Mouse (Mus musculus) mesoderm, embryonic 11.5 days (tissue): ENCODE data around the gene Arxes1.
"Not testable (repeated sequence)": the region's sequence is repeated elsewhere in the genome, so short reads cannot be mapped to it uniquely, and the experiment has no call there.

ENCODE experiments used
- DNase-seq: peaks from one replicate; pipeline ENCODE4 v3.0.0-alpha.2; 2012; ENCODE audit warnings: low read depth, low spot score

Arxes1 gene

DNA sequence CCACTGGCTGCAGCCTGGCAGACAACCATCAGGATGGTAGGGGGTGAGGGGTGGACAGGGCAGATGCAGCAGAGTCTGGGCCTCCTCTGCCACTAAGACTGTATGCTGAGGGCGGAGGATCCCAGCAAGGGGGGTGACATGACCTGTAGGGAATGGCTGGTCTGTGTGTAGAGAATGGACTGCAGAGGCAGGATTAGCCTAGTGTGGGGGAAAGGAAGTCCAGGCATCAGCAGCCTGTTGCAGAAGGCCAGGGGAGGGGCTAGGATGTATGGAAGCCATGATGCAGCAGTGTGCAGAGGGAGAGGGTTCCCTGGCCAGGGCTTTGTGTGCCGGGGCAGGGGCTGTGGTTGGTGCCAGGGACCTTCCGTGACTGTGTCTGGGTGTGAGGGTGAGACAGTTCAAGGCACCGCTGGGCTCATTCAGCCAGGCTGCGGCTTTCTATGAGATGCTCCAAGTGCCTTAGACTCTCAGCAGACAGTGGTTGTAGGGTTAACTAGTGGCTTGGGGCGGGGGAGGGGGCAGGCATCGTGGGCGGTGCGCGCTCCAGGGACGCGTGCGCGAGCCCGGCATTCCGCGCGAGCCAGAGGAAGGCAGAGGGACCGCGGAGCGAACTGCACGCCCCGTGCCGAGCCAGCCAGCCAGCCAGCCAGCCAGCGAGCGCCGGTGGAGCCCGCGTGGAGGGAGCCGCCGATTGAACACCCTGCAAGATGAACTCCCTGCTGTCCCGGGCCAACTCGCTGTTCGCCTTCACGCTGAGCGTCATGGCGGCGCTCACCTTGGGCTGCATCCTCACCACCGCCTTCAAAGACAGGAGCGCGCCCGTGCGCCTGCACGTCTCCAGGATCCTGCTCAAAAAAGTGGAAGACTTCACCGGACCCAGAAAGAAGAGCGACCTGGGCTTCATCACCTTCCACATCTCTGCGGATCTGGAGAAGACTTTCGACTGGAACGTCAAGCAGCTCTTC is at the start of gene Arxes1:
Gene Arxes1, plus strand, starts transcription at position 569 of the 965 bp plus-strand sequence.
- DNase-seq = peak; percentile 8

DNA sequence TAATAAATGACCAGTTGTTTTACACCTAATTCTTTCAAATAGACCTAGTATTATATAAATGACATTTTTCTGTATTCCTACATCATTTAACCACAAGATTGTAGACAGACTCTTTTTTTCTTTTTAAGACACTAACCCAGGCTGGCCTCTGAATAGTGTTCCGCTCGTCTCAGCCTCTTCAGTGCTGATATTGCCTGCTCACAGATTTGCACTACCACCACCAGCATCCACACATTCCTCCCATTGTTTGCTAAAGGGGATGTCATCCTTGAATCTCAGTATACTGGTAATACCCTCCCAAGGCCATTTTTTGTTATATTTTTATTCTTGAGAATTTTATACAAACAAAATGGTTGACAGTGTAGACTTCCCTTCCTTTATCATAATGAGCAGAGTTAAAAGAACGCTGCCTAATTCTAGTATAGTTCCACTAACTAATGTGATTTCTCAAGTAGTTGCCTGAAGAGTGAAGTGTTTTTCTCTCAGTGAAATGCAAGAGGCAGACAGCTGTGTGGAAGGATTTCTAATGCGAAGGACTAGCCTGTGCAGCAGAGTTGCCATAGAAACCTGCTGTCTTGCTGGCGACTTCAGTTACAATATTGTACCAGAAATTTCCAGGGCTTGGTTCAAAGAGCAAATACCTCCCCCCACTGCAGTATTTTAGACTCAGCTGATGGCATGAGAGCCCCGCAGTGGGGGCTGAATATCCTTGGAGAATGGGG is 48.5 kb upstream of the Arxes1 start:
- no peak for DNase-seq

DNA sequence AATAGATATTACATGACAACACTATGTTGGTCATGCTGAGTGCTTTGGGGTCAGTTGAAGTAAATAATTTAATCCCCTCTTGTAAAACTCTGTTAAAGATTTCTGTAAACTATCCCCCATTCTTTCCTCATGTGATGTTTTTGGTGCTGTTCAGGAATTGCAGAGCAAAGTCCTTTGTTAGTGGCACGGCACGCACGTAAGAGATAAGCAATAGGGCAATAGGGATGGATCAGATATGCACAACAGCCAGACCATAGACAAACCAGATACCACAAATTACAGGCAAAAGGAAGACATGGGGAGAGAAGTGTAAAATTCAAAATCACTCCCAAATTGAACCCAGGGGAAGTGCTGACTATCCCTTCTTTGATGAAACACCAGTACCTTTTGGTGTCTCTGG is 46.9 kb upstream of the Arxes1 start:
- DNase-seq = no peak

DNA sequence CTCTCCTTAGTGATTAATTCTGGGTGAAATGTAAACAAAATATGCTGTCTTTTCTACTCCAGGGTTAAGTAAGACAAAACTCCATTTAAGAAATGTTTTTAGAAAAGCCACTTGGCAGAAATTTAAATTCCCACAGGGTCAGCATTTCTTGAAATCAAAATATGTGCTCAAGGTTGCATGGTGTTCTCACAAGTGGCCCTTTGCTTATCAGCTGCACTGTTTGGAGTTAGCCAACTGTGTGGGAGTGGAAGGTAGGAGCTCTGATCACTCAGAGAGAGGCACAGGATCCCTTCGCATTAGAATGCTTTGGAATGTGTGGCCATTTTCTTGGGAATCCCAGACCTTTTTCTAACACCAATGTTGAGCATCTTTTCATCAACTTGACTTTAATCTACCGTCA is 42.5 kb upstream of the Arxes1 start:
- DNase-seq = no peak

DNA sequence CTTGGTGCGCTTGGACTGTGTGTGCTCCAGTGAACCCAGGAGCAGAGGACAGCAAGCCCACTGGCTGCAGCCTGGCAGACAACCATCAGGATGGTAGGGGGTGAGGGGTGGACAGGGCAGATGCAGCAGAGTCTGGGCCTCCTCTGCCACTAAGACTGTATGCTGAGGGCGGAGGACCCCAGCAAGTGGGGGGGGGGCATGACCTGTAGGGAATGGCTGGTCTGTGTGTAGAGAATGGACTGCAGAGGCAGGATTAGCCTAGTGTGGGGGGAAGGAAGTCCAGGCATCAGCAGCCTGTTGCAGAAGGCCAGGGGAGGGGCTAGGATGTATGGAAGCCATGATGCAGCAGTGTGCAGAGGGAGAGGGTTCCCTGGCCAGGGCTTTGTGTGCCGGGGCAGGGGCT is 40.0 kb upstream of the Arxes1 start:
- peak; percentile 6 for DNase-seq

DNA sequence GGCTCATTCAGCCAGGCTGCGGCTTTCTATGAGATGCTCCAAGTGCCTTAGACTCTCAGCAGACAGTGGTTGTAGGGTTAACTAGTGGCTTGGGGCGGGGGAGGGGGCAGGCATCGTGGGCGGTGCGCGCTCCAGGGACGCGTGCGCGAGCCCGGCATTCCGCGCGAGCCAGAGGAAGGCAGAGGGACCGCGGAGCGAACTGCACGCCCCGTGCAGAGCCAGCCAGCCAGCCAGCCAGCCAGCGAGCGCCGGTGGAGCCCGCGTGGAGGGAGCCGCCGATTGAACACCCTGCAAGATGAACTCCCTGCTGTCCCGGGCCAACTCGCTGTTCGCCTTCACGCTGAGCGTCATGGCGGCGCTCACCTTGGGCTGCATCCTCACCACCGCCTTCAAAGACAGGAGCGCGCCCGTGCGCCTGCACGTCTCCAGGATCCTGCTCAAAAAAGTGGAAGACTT is 39.5 kb upstream of the Arxes1 start, which contains the start of gene Arxes2:
Gene Arxes2, plus strand, starts transcription at position 161 of the 456 bp plus-strand sequence.
- DNase-seq = not testable (repeated sequence)

DNA sequence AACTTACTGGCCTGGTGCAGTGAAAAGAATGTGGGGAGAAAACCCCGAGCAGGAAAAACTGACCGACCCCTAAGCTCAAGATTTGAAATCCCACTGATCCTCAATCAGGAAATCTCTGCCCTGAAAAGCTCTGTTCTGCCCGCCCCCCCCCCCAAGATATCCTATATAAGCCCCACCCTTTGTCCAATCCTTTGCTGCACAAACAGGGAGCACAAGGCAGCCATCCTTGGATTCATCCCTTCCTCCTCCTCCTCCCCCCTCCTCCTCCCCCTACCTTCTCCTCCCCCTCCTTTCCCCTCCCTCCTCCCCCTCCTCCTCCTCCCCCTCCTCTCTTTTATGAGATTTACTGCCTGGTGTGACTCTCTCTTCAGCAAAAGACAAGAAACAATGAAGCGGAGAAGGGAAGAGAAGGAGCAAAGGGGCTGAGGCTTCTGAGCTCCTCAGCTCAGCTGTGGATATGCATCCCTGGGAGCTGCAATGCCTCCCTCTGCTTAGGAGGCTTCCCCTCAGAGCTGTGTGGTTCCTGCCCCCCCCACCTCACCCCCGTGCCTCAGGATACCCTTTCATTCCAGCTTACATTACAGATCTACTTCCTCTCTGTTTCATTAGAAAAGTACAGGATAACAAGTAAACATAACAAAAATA is 25.8 kb upstream of the Arxes1 start:
- DNase-seq = peak; percentile 6

DNA sequence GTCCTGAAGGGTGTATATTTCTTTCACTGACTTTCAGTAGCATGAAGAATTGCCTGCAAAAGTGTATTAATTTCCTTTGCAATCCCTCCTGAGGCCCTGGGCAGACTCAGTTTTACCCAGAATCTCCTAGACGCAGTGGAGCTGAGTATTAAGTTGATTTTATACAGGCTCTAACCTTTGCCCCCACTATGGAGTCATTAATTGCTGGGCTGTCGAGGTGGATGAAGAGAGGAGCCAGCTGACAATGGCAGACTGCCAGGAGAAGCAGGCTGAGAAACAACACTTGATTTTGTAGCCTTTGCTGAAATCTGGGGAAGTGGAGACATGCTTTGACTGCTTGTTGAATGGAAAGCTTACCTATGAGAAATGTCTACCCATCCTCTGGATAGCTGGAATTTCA is 18.8 kb upstream of the Arxes1 start:
- DNase-seq = peak; percentile 41

DNA sequence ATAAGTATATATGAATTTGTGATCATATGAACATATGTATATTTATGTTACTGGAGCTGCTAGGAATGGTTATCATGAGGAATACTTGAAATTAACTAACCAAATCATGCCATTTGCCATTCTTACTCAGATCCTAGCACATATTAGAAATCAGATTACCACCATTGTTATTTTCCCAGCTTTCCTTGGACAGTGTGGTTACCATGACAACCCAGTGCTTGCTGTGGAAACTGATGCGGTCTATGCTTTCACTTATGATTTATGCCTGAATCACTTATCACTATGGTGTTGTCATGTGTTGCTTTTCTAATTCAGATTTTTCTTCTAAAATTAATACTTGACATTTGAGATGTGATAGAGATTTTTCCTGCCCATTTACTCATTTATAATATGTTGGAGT is 2.8 kb upstream of the Arxes1 start:
- no peak for DNase-seq

DNA sequence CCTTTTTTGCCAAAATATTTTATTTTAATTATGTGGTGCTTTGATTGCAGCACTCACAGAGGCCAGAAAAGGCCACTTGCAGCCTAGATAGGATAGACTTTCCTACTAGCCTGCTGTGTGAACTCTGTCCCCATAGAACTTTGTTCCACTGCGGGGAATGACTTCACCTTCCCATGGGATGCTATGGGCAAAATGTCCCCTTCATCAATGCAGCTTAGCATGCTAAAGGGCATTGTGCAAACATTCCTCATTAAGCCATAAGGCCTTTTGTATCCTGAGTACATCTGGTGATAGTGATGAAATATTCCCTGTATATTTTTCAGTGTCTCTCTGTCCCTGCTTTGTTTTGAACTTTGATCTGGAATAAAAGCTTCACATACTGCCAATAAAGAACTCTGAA is 10.6 kb downstream of the Arxes1 start:
- DNase-seq = no peak

DNA sequence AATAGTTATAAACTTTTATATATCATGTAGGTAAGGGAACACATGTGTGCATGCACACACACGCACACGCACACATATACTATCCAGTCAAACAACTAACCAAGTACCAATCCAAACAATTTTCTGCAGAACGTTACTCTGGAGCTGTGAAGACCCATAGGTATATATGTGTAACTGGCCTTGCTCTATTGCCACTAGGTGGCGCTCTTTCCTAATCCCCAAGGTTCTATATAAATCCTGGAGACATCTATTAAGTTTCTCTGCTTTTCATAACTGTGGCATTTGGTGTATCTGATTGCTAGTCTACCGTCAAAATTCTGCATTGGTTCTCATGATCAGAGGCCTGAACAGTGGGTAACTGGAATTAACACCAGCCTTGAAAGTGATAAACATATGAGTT is 14.4 kb downstream of the Arxes1 start:
- peak; percentile 74 for DNase-seq

DNA sequence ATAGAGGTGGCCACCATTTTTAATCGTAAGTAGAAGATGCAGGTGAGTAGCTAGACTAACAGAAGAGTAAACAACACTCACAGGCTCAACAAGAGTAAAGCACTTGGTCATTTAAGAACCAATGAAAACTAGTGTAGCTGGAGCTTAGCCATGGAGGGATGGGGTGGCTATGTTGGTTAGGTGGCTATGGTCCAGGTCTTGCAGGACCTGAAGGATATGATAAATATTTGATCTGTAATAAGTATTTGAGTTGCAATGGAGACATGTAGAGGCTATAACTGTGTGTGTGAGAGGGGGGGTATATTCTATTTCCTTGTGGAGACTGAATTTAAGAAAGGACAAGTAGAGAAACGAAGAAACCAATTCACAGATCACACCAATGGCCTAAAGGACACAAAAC is 18.1 kb downstream of the Arxes1 start:
- no peak for DNase-seq

DNA sequence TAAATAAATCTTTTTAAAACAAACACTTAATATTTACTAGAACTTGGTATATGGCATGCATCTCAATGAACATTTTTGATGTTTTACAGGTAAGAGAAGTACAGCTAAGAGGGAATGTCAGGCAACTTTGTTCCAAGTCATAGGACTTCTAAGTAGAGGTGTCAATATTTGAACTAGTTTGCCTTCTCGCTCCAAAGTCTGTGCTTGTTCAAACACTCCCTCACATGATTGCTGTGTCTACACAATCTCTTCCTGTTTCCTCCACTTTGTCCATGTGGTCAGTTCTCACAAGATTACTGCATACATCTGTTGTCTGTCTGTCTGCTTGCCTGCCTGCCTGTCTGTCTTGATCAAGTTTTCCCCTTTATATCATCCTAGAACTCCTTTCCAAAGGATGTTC is 27.5 kb downstream of the Arxes1 start:
- DNase-seq = no peak

DNA sequence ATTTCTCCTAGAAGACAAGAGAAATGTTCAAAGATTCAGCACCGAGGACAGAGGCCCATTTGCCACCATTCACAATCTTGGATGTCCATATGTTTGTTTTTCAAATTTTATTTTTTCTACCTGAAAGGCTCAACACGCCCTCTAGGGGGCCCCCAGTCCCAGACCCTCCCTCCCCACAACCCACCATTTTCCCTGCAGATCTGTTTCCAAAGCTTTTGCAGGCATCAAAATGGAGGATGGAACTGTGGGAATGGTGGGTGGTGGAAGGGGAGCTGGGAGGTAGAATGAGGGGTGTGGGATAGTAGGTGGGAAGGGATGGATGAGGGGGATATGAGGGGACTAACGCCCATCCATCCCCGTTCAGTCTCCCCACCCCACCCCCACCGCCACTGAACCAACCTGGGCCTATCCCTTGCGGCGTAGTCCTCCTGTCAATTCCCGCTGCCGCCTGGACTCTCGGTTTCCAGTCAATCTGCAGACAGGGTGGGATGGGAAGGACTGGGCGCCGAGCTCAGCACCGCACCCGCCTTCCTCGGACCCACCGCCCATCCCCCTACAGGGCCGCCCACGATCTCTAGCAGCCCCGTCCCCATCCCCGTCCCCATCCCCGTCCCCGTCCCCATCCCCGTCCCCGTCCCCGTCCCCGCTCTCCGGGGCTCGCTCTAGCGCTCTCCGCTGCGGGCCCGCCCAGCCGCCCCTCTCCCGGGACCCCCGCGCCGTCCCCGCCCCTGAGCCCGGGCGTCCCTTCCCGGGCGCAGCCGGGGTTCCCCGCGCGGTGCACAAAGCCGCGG is 34.2 kb downstream of the Arxes1 start:
- peak; percentile 59 for DNase-seq

DNA sequence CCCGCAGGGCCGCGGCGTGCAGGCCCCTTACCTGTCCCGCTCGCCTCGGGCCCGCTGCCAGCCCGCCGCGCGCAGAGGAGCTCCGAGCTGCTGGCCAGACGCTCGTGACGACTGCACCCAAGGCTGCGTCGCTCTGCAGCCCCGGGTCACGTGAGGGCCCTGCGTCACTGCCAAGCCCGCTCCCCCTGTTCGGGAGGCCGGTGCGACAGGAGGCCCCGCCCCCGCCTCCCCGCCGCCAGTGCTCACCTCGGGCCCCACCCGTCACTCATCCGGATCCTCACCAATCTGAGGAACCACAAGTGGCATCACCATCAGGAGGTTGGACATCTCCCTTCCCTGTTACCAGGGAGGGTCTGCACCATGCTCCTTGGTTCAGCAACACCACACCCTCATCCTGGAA is 34.9 kb downstream of the Arxes1 start, which contains the start of gene Bex2:
Gene Bex2, minus strand, starts transcription at position 217 of the 400 bp plus-strand sequence.
- DNase-seq = peak; percentile 2
